12 mouse cellular contexts compared by ENCODE assay signal in the genomic region with DNA sequence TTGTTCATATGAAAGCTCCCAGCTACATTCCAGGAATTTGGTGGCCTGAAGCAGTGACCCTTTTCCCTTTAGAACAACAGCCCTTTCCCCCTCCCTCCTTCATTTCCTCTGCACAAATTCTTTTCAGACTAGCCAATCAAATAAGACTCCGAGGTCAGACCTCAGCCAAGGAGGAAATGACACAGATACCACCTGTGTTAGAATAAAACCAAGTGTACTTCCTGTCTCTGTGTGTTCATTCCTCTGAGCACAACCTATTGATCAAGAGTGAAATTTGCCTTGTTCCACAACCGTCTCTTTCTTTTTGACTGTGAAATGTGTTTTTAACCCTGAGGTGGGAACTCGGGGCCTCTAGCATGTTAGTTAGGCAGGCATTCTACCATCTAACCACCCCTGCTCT.
A peak's percentile ranks its signal among the peaks of the same experiment; 100 is the strongest.
DNase-seq lines count a peak whose midpoint lies in the region; ATAC-seq and TF ChIP-seq lines count a peak whose summit lies in the region.
"Had no signal": no experiment of that assay in that cellular context is flagged by ENCODE, and none has a peak within 500 bp of the region (broad histone marks: within the 10 kb centered on the region; RNA-seq: fewer than 3 reads in every experiment).

No protein-coding gene starts in this region.

- peak overlapping the region; percentile 29; the same call in 1 of the 2 replicates for H3K27ac ChIP-seq in thymus, adult 2 months (ENCODE audit: control insufficient read depth, insufficient read depth, low read length)
- H3K27ac ChIP-seq in heart, embryonic 14.5 days (replicated peaks in 1 of 2; ENCODE audit: control insufficient read depth in 1 of 2, insufficient read depth in 1 of 2, low read depth in 2 of 2, low read length in 2 of 2), result peak overlapping the region; percentile 39 to 53; a peak in 3 of 4 replicates
- H3K27ac ChIP-seq: midbrain, embryonic 12.5 days had no signal

- H3K9me3 ChIP-seq in heart, embryonic 14.5 days (ENCODE audit: control insufficient read depth, low read length), result no peaks in the 10 kb centered on the region
- H3K9me3 ChIP-seq: midbrain, embryonic 12.5 days had no signal

- TF ChIP-seq CTCF in thymus, adult 2 months (IDR thresholded peaks at IDR 0.05; ENCODE audit: borderline replicate concordance, control insufficient read depth, extremely low read depth, insufficient read depth, low read length, poor library complexity), result no peak

- no peak overlapping the region for H3K4me3 ChIP-seq in thymus, adult 2 months (ENCODE audit: control insufficient read depth, insufficient read depth, low read length)
- no peak overlapping the region for H3K4me3 ChIP-seq in heart, embryonic 14.5 days (ENCODE audit: control insufficient read depth in 1 of 2, insufficient read depth in 1 of 2, low read depth in 1 of 2, low read length in 2 of 2)
- H3K4me3 ChIP-seq: midbrain, embryonic 12.5 days had no signal

- H3K9ac ChIP-seq in heart, embryonic 14.5 days (ENCODE audit: low read length), result no peak overlapping the region
- H3K9ac ChIP-seq: midbrain, embryonic 12.5 days had no signal

- 1% methylated on average over 3 of the region's 3 CpGs for WGBS in thymus, adult 2 months
- 61% methylated on average over 3 of the region's 3 CpGs for WGBS in heart, embryonic 14.5 days

- H3K4me2 ChIP-seq in heart, embryonic 14.5 days (ENCODE audit: low read length), result no peak overlapping the region
- H3K4me2 ChIP-seq: midbrain, embryonic 12.5 days had no signal

- H3K36me3 ChIP-seq in thymus, adult 2 months (ENCODE audit: control insufficient read depth, insufficient read depth, low read length), result no peaks in the 10 kb centered on the region
- no peaks in the 10 kb centered on the region for H3K36me3 ChIP-seq in heart, embryonic 14.5 days (ENCODE audit: control insufficient read depth, insufficient read depth, low read length)
- H3K36me3 ChIP-seq in splenic B cell, adult 2 months (ENCODE audit: control insufficient read depth, insufficient read depth, low read length, poor library complexity, severe bottlenecking), result no peaks in the 10 kb centered on the region
- H3K36me3 ChIP-seq: midbrain, embryonic 12.5 days had no signal

- peak; percentile 32 to 58 for DNase-seq in heart, adult 9 months (ENCODE audit: low spot score in 2 of 2)
- DNase-seq in heart, postnatal 36 days, result no peak
- peak; percentile 21 for DNase-seq in thymus, adult 2 months
- no peak for DNase-seq in thymus, postnatal 36 days
- peak; percentile 74 for DNase-seq in splenic B cell, adult 2 months (ENCODE audit: low read depth, low spot score)
- DNase-seq in layer of hippocampus, postnatal 10 days (ENCODE audit: low spot score in 2 of 2), result no peak
- no peak for DNase-seq in urinary bladder, postnatal 14 days (ENCODE audit: low spot score)
- DNase-seq: adrenal gland, postnatal 14 days; cerebellum, adult 8-10 months; liver had no signal

- no peak for TF ChIP-seq POLR2A in thymus, adult 2 months (IDR thresholded peaks at IDR 0.05; ENCODE audit: control insufficient read depth, extremely low read depth, insufficient read depth, low read length, poor library complexity)

- ATAC-seq in heart, embryonic 14.5 days (ENCODE audit: insufficient number of reproducible peaks, insufficient read depth, low FRiP score, low read depth), result no peak

- H3K27me3 ChIP-seq in thymus, adult 2 months (ENCODE audit: control insufficient read depth, insufficient read depth, low read length), result no peaks in the 10 kb centered on the region
- H3K27me3 ChIP-seq in heart, embryonic 14.5 days (ENCODE audit: control insufficient read depth, insufficient read depth, low read length), result no peaks in the 10 kb centered on the region
- no peaks in the 10 kb centered on the region for H3K27me3 ChIP-seq in splenic B cell, adult 2 months (ENCODE audit: control insufficient read depth, insufficient read depth, low read length, poor library complexity, severe bottlenecking)

- H3K4me1 ChIP-seq in thymus, adult 2 months (replicated peaks; ENCODE audit: control insufficient read depth, insufficient read depth, low read length), result peaks cover 2% of the 10 kb centered on the region; the same call in 1 of the 2 replicates
- H3K4me1 ChIP-seq in heart, embryonic 14.5 days (ENCODE audit: control insufficient read depth in 2 of 2, insufficient read depth in 2 of 2, low read length in 2 of 2), result peaks cover 0 to 5% of the 10 kb centered on the region in 2 experiments; a peak in 2 of 4 replicates
- H3K4me1 ChIP-seq: midbrain, embryonic 12.5 days had no signal

- intact Hi-C loops in heart, postnatal 36 days (cut with DNase I), result loop anchor here (5.0 kb wide), 1 partner anchor 37 kb away; no protein-coding TSS in a partner anchor

Comparison
In these comparisons a context has a peak if more than half of its experiments do, and no peak if none do; other contexts are left out.
1. DNase-seq: peak in heart, adult 9 months (2 of 2), thymus, adult 2 months (single experiment) and splenic B cell, adult 2 months (single experiment); none in heart, postnatal 36 days (0 of 2), thymus, postnatal 36 days (0 of 2), layer of hippocampus, postnatal 10 days (0 of 2) and urinary bladder, postnatal 14 days (single experiment).